Mouse (Mus musculus): Measurements from ENCODE around the gene Herc2.
A peak's percentile ranks its signal among the peaks of the same experiment; 100 is the strongest.

The Herc2 gene

DNA sequence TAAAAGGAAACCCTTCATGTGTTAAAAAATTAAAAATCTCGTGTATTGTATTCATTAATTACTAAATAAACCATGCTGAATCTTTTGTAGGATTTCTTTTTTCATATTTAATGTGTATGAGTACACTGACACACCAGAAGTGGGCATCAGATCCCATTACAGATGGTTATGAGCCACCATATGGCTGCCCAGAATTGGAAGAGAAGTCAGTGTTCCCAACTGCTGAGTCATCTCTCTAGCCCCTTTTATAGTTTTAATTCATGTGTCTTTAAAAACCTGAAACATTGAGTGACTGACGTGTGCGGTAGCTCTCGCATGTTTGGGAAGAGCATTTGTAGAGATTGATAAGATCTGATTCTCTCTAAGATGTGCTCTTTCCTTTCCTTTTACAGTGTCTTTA, 21.7 kb downstream of the Herc2 start:
- no peak for DNase-seq

GRCm38 (mm10) chr7:56083034-56083433, 33.0 kb downstream of the Herc2 start:
- no peak for DNase-seq

DNA sequence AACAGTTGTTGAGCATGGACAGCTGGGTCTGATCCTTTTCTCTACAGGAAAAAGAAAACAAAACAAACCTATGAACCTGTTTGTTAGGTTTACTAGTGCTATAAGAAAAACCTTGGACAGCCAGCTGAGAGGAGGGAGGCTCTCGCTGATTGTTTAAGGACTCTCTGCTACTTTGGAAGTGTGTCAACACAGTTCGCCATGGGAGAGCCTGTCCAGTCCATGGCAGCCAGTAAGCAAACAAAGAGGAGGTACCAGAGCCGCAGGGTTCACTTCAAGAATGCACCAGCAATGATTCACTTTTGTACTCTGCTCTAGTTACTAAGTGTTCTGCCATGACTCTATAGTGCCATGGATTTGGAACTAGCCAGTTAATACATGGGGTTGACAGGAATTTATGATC, 39.1 kb downstream of the Herc2 start:
- peak; percentile 64 for DNase-seq

DNA sequence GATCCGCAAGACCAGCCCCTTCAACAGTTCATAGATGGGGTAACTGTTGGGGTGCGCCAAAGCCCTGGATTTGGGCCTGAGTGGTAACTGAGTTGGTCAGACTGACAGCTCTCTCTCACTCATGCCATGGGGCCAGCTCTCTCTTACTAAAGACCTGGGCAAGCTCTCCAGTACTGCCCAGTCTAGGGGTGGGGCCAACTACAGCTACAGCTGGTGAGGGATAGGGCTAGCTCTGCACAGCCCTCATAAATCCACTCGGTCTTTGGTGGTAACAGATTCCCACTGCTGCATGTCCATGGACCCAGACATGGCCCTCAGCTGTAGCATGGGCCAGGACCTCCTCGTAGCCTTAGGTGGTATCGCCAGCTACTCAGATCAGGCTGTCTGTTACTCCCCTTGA, 41.4 kb downstream of the Herc2 start:
- DNase-seq, result no peak

DNA sequence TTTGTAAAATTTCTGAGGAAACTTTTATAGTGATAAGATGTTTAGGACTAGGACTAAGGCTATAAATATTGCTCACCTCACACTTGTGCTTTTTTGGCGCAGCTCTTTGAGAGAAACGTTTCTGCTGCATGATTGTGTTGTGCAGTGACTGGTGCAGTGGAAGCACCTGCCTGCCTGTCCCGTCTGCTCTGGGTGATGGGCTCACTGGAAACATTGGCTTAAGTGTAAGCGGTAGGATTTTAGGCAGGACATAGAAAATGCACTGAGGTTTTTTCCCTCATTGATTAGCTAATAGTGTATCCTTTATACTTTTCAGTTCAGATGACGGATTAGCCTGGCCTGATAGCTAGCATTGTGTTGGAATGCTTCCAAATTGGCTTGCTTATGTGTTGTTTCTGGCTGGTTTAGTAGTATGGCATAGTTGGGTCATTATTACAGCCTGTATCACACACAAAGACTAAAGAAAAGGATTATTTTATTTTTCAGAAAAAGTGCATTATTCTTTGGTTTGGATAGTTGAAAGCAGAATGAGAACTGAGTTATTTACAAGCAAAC, 52.4 kb downstream of the Herc2 start:
- DNase-seq, result peak; percentile 40

GRCm38 (mm10) chr7:56112999-56113398, 63.0 kb downstream of the Herc2 start:
- peak; percentile 61 for DNase-seq

DNA sequence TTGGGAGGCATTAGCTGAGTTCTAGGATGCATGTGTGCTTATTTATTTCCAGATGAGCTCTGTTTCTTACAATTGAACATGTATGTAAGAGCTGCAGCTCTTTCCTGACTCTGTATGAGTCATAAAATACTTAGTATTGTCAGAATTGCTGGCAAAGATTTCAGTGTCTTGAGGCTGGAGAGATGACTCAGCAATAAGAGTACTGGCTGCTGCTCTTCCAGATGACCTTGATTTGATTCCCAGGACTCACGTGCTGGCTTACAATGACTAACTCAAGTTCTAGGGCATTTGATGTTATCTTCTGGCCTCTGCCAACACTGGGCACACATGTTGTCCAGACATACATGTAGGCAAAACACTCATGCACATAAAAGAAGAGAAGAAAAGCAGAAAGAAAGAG, 64.2 kb downstream of the Herc2 start:
- DNase-seq, result peak; percentile 45

DNA sequence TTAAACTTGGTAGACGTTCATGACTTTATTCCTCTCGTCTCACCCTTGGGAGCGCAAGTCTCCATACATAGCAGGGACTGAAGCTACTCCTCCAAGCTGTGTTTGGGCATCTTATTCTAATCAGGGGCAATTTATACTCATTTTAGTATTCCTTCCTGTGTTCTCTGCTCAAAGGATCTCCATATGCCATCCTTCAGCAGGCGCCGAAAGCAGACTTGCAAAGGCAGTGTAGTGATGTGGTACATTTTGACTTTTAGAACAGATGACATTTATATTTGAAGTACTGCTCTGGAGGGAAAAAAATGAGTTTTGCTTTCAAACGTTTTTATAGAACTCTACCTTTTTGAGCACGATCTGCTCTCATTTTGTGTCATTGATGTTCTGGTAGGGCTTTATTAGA, 71.0 kb downstream of the Herc2 start:
- no peak for DNase-seq

- DNase-seq, result no peak
Observed at GRCm38 (mm10) chr7:56121425-56121824, 71.4 kb downstream of the Herc2 start.

- DNase-seq, result no peak
Observed at GRCm38 (mm10) chr7:56128080-56128479, 78.1 kb downstream of the Herc2 start.

- no peak for DNase-seq
Observed at GRCm38 (mm10) chr7:56129577-56129976, 79.6 kb downstream of the Herc2 start.

DNA sequence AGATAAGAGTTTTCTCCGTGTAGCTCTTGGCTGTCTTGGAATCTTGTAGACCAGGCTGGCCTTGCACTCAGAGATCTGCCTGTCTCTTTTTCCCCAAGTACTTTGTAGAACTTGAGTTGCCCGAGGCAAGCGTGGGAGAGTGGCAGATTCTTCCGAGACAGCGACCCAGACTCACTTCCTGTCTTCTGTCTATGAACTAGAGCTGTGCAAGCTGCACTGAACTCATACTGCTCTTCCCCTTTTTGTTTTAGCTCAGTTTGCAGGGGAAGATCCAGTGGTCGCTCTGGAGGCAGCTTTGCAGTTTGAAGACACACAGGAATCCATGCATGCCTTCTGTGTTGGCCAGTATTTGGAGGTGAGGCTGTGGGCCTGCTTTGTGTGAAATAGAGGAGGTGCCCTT, 81.6 kb downstream of the Herc2 start:
- DNase-seq, result peak; percentile 82

DNA sequence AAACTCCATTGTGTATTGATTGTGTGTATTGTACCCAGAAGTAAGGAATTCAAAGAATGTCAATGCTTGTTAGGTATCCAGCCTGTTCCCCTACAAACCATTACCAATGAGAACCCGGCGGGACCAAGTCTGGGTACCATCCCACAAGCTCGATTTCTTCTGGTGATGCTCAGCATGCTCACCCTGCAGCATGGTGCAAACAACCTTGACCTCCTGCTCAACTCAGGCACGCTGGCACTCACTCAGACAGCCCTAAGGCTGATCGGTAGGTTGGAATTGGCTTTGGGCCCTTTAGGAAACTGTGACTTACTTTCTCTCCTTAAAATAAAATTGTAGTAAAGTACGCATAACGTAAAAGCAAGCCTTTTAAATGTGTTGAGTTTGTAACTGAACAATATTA, 88.7 kb downstream of the Herc2 start:
- DNase-seq, result peak; percentile 59

DNA sequence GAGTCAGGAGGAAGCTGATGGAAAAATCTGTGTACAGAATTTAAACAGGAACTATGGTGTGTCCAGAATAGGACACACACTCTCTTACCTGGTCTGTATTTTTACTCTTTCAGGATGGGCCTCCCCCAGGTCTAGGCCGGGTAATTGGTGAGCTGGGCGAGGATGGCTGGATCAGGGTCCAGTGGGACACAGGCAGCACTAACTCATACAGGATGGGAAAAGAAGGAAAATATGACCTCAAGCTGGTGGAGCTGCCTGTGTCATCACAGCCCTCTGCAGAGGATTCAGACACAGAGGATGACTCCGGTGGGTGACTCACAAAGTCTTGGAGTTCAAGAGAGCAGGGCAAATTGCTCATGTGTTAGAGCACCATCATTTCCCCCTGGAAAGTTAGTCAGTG, 96.4 kb downstream of the Herc2 start:
- peak; percentile 78 for DNase-seq

GRCm38 (mm10) chr7:56148925-56149324, 98.9 kb downstream of the Herc2 start:
- no peak for DNase-seq

- peak; percentile 86 for DNase-seq
Observed at GRCm38 (mm10) chr7:56151885-56152676, 102.1 kb downstream of the Herc2 start.

GRCm38 (mm10) chr7:56153161-56153560, 103.2 kb downstream of the Herc2 start:
- DNase-seq, result no peak

- DNase-seq, result no peak
Observed at GRCm38 (mm10) chr7:56153625-56154024, 103.6 kb downstream of the Herc2 start.

GRCm38 (mm10) chr7:56163316-56163715, 113.3 kb downstream of the Herc2 start:
- no peak for DNase-seq

DNA sequence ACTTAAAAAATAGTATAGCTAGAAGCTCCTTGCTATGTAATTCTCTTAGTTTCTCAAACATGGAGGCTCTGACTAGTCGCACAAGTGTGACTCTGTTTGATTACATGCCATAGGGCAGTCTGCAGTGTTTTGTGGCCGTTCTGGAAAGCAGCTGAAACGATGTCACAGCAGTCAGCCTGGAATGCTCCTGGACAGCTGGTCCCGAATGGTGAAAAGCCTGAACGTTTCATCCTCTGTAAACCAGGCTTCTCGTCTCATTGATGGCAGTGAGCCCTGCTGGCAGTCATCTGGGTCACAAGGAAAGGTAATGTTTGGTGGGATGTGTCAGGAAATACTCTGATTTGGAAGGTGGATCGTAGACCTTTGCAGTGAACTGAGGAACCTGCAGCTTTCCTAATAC, 118.7 kb downstream of the Herc2 start:
- DNase-seq, result peak; percentile 67

GRCm38 (mm10) chr7:56177371-56177770, 127.4 kb downstream of the Herc2 start:
- DNase-seq, result no peak

GRCm38 (mm10) chr7:56191041-56191440, 141.0 kb downstream of the Herc2 start:
- DNase-seq, result no peak

DNA sequence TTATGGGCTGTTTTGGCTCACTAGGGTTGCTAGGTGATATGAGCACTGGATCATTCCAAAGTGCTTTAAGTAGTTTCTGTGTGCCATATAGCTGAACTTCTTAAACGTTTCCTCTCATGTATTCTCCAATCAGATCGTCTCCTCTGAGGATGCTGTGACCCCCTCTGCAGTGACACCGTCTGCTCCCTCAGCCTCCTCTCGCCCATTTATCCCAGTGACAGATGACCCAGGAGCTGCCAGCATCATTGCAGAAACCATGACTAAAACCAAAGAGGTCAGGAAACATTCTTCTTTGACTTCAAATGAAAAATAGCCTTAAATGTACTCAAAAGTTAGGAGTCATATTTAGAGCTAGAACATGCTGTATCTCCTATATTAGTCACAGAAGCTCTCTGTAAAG, 141.7 kb downstream of the Herc2 start:
- no peak for DNase-seq

- DNase-seq, result peak; percentile 56
Observed at GRCm38 (mm10) chr7:56201483-56202218, 151.7 kb downstream of the Herc2 start.

Measured in heart, adult 11 months (tissue).